Mouse (Mus musculus) hindbrain, embryonic 16.5 days (tissue): ENCODE results near the gene Rasl11a. TPM values are rescaled to one million over a fixed set of nuclear protein-coding genes. Genes with fewer than 3 reads are reported as not detected.

ENCODE experiments used
- ATAC-seq: fragments of 200-750 bp; cut with Nextera tagmentation; 2 replicates; pipeline ENCODE4 v1.8.0; 2017; ENCODE audit warnings: moderate TSS enrichment, moderate library complexity
- H3K27ac ChIP-seq: fragments of 300-500 bp; sonication (generic); 2 replicates; pipeline ENCODE4 v1.5.1; 2014; ENCODE audit warnings: low read depth, mild to moderate bottlenecking, control low read depth, low read length, moderate library complexity
- H3K27me3 ChIP-seq: fragments of 300-500 bp; sonication (generic); replicated peaks from 2 replicates; pipeline ENCODE4 v1.6.1; 2014; ENCODE audit warnings: low read length; ENCODE audit not compliant: control insufficient read depth, insufficient read depth
- H3K36me3 ChIP-seq: fragments of 300-500 bp; sonication (generic); 2 replicates; pipeline ENCODE4 v1.6.1; 2014; ENCODE audit warnings: mild to moderate bottlenecking, low read length, moderate library complexity, mixed read lengths; ENCODE audit not compliant: control insufficient read depth, insufficient read depth
- H3K4me1 ChIP-seq: fragments of 300-500 bp; sonication (generic); 2 replicates; pipeline ENCODE4 v1.6.1; 2014; ENCODE audit warnings: low read depth, low read length; ENCODE audit not compliant: control insufficient read depth, insufficient read depth
- H3K4me2 ChIP-seq: fragments of 300-500 bp; sonication (generic); 2 replicates; pipeline ENCODE4 v1.6.1; 2014; ENCODE audit warnings: mild to moderate bottlenecking, low read length, control low read depth, moderate library complexity
- H3K4me3 ChIP-seq: fragments of 300-500 bp; sonication (generic); 2 replicates; pipeline ENCODE4 v1.5.1; 2014; ENCODE audit warnings: mild to moderate bottlenecking, low read length, control low read depth, moderate library complexity
- H3K9ac ChIP-seq: fragments of 300-500 bp; sonication (generic); 2 replicates; pipeline ENCODE4 v1.6.1; 2014; ENCODE audit warnings: low read depth, mild to moderate bottlenecking, control low read depth, low read length, moderate library complexity
- H3K9me3 ChIP-seq: fragments of 300-500 bp; sonication (generic); 2 replicates; pipeline ENCODE4 v1.6.1; 2014; ENCODE audit warnings: mild to moderate bottlenecking, low read length, moderate library complexity; ENCODE audit not compliant: control insufficient read depth
- WGBS: fragments of 180-500 bp; shearing (Covaris S2); extraction: QIAGEN DNeasy Blood & Tissue Kit; methylation state at CpG from one replicate; pipeline ENCODE4 v1.1.7; 2014; 5-methylcytosine and 5-hydroxymethylcytosine counted together
- polyA plus RNA-seq: library from polyadenylated mRNA; unstranded; fragments of >200 nt; fragmentation: Nextera tagmentation; extraction: Ambion mirVana; gene quantifications from 2 replicates; pipeline ENCODE4 v1.2.1, GENCODE M21; 2015

Gene Rasl11a
- polyA plus RNA-seq, 1 experiment from 2014 or later, result 7.6 TPM

DNA sequence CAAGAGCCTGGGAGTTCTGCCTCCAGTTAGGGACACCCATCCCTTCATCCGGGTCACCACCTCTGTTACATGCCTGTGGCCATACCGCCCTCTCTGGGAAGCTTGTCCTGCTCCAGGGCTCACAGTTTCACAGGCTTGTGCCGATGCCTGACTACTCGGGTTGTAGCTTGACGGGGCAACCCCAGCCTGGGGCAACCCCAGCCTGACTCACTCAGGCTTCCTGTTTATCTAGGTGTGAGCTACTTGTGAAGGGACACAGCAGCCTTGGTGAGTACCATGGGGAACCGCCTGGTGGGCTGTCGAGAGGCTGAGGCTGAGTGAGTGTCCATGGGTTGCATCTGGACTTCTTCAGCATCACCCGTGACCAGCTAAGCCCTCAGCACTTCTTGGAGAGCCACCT, 12.7 kb downstream of the Rasl11a start:
- no peak overlapping the region for H3K9ac ChIP-seq
- H3K4me3 ChIP-seq, result no peak overlapping the region
- no peak for ATAC-seq
- H3K36me3 ChIP-seq, result no peaks in the 10 kb centered on the region
- no peaks in the 10 kb centered on the region for H3K9me3 ChIP-seq
- WGBS, result 85% methylated on average over 8 of the region's 8 CpGs
- H3K4me2 ChIP-seq, result no peak overlapping the region
- H3K27me3 ChIP-seq, result no peaks in the 10 kb centered on the region
- no peak overlapping the region for H3K27ac ChIP-seq
- no peaks in the 10 kb centered on the region for H3K4me1 ChIP-seq

DNA sequence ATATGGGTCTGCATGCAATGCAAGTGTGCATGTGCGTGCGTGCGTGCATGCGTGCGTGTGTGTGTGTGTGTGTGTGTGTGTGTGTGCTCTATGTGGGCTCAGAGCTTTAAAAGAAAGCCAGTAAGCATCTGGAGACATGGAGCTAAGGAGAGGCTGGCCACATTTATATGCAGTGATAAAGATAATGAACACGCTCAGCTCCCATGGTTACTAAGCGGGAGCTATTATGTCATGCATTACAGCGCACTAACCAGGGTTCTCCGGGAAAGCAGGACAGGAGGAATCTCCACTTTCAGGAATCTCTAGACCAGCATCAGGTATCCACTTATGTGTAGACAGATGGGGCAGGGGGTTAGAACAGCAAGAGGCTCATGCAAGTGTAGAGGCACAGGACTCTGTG, 13.9 kb downstream of the Rasl11a start:
- Histone ChIP-seq H3K36me3 (no peaks in the 10 kb centered on the region), H3K27ac (no peak overlapping the region), H3K27me3 (no peaks in the 10 kb centered on the region), H3K4me1 (no peaks in the 10 kb centered on the region), H3K9me3 (no peaks in the 10 kb centered on the region), H3K4me2 (no peak overlapping the region), H3K9ac (no peak overlapping the region), H3K4me3 (no peak overlapping the region)
- peak; percentile 64 for ATAC-seq
- 81% methylated on average over 9 of the region's 9 CpGs for WGBS

DNA sequence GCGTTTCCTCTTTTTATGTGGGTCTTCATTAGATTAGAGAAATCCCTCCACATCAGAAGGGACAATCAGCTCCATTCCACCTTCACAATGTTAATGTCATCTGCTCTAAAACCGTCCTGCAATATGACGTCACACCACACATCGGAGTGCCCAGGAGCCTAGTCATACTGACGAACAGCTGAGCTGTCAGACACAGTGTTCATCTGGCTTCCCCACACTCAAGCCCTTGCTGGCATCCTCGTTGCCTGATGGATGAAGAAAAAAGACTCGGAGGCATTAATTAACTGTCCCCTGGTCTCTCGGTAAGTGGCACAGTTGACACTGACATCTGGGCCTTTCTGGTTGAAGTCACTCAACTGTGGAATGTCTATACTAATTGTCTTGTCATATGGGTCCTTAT, 14.4 kb downstream of the Rasl11a start:
- Histone ChIP-seq H3K36me3 (no peaks in the 10 kb centered on the region), H3K9me3 (no peaks in the 10 kb centered on the region), H3K4me3 (no peak overlapping the region), H3K27me3 (no peaks in the 10 kb centered on the region), H3K4me2 (no peak overlapping the region), H3K9ac (no peak overlapping the region), H3K4me1 (no peaks in the 10 kb centered on the region), H3K27ac (no peak overlapping the region)
- 0 out of 2 replicates have a peak, but pooled peaks have one; percentile 44 for ATAC-seq
- whole genome bisulfite sequencing, result 54% methylated on average over 8 of the region's 8 CpGs

GRCm38 (mm10) chr5:146860222-146860998, 15.5 kb downstream of the Rasl11a start:
- Histone ChIP-seq H3K9ac (no peak overlapping the region), H3K9me3 (no peaks in the 10 kb centered on the region), H3K4me3 (no peak overlapping the region), H3K4me2 (no peak overlapping the region), H3K36me3 (no peaks in the 10 kb centered on the region), H3K27ac (no peak overlapping the region), H3K4me1 (no peaks in the 10 kb centered on the region), H3K27me3 (no peaks in the 10 kb centered on the region)
- ATAC-seq, result no peak
- 84% methylated on average over 18 of the region's 18 CpGs for WGBS

- Histone ChIP-seq H3K9ac (peak overlapping the region; percentile 12; the same call in 1 of the 2 replicates), H3K27ac (no peak overlapping the region), H3K9me3 (no peaks in the 10 kb centered on the region), H3K4me1 (no peaks in the 10 kb centered on the region), H3K4me3 (no peak overlapping the region), H3K4me2 (no peak overlapping the region), H3K36me3 (no peaks in the 10 kb centered on the region), H3K27me3 (no peaks in the 10 kb centered on the region)
- no peak for ATAC-seq
- 40% methylated on average over 7 of the region's 7 CpGs for WGBS
Measured at GRCm38 (mm10) chr5:146861588-146861987, 16.7 kb downstream of the Rasl11a start.

- no peak for ATAC-seq
- no peaks in the 10 kb centered on the region for H3K36me3 ChIP-seq
- no peak overlapping the region for H3K9ac ChIP-seq
- WGBS, result 68% methylated on average over 4 of the region's 4 CpGs
- no peaks in the 10 kb centered on the region for H3K27me3 ChIP-seq
- H3K4me1 ChIP-seq, result peaks cover 9% of the 10 kb centered on the region
- H3K27ac ChIP-seq, result no peak overlapping the region
- H3K4me3 ChIP-seq, result no peak overlapping the region
- no peak overlapping the region for H3K4me2 ChIP-seq
- no peaks in the 10 kb centered on the region for H3K9me3 ChIP-seq
Measured at GRCm38 (mm10) chr5:146865511-146865910, 20.6 kb downstream of the Rasl11a start.

GRCm38 (mm10) chr5:146866277-146866676, 21.4 kb downstream of the Rasl11a start:
- H3K27me3 ChIP-seq, result no peaks in the 10 kb centered on the region
- ATAC-seq, result no peak
- WGBS, result 87% methylated on average over 2 of the region's 2 CpGs

DNA sequence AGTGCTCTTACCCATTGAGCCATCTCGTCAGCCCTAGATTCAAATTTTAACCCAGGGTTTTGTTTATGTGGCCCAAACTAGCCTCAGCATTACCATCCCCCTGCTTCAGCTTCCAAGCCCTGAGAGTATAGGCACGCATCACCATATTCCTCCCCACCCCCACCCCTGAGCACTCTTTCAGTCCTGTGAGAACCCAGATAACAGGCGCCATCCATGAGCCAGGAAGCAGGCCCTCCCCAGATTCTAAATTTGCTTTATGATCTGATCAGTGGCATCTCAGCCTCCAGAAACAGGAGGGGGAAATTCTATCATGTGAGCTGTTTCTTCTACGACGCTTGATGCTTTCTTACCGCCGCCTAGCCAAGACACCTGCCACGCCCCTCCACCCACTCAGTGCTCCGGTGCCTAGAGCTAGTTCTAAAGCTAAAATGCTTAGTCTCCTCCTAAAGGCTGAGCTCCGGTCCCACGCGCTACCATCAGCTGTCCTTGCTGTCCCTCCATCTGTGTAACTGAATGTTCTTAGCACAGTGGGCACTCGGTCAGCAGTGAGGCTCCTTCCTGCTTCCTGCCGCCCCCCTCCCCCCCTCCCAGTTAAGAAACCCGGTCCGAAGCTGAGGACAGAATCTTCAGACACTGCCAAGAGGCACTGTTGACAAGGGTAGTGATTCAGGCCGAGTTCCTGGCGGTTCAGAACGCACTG, 22.5 kb downstream of the Rasl11a start:
- Histone ChIP-seq H3K9me3 (no peaks in the 10 kb centered on the region), H3K27me3 (no peaks in the 10 kb centered on the region), H3K27ac (peak overlapping the region; percentile 71; the same call in 1 of the 2 replicates), H3K4me2 (peak overlapping the region; percentile 58), H3K4me1 (peaks cover 9% of the 10 kb centered on the region), H3K4me3 (peak overlapping the region; percentile 21), H3K36me3 (no peaks in the 10 kb centered on the region), H3K9ac (peak overlapping the region; percentile 45)
- ATAC-seq, result peak; percentile 91
- 5% methylated on average over 19 of the region's 19 CpGs for WGBS

More at GRCm38 (mm10) chr5:146866277-146866676, 21.4 kb downstream of the Rasl11a start:
- no peak overlapping the region for H3K4me3 ChIP-seq
- H3K36me3 ChIP-seq, result no peaks in the 10 kb centered on the region
- no peak overlapping the region for H3K4me2 ChIP-seq
- peaks cover 9% of the 10 kb centered on the region for H3K4me1 ChIP-seq
- H3K27ac ChIP-seq, result no peak overlapping the region
- no peak overlapping the region for H3K9ac ChIP-seq
- no peaks in the 10 kb centered on the region for H3K9me3 ChIP-seq

DNA sequence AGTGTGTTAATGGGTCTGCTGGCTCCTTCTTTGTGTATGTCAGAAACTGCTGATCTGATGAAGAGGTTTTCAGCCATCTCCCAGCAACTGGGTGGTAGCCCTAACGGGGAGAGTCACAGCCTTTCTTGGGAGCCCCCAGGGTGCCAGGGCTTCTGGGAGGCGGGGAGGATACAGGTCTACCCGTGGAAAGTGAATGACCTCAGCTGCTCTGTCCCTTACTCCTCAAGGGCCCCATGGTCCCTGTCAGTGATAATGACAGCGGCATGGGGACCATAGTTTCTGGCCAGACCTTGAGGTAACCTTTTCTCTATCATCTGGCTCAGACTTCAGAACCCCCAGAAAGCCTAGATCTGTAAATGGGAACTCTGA, 23.1 kb downstream of the Rasl11a start:
- Histone ChIP-seq H3K9me3 (no peaks in the 10 kb centered on the region), H3K9ac (no peak overlapping the region), H3K27me3 (no peaks in the 10 kb centered on the region), H3K4me3 (no peak overlapping the region), H3K27ac (peak overlapping the region; percentile 71; the same call in 1 of the 2 replicates), H3K36me3 (no peaks in the 10 kb centered on the region), H3K4me2 (peak overlapping the region; percentile 58), H3K4me1 (peaks cover 9% of the 10 kb centered on the region)
- 16% methylated on average over 4 of the region's 4 CpGs for WGBS
- no peak; the same call in 1 of the 2 replicates for ATAC-seq
